Mouse (Mus musculus) thymus, adult 2 months (tissue): ENCODE data around the gene Cenpb. TPM values are rescaled to one million over a fixed set of nuclear protein-coding genes. Genes with fewer than 3 reads are reported as not detected.
A peak's percentile ranks its signal among the peaks of the same experiment; 100 is the strongest.

Source experiments
- DNase-seq: peaks from one replicate; pipeline ENCODE4 v3.0.0; 2021
- H3K27ac ChIP-seq: fragments of 200-500 bp; 2 replicates; pipeline ENCODE4 v1.5.1; 2012; ENCODE audit warnings: low read length, control low read depth; ENCODE audit not compliant: control insufficient read depth, insufficient read depth
- H3K27me3 ChIP-seq: fragments of 200-500 bp; 2 replicates; pipeline ENCODE4 v1.6.1; 2012; ENCODE audit warnings: mild to moderate bottlenecking, low read length, moderate library complexity, mixed read lengths; ENCODE audit not compliant: control insufficient read depth, insufficient read depth
- H3K36me3 ChIP-seq: fragments of 200-500 bp; 2 replicates; pipeline ENCODE4 v1.6.1; 2012; ENCODE audit warnings: mild to moderate bottlenecking, low read length, moderate library complexity; ENCODE audit not compliant: control insufficient read depth, insufficient read depth
- H3K4me1 ChIP-seq: fragments of 200-500 bp; replicated peaks from 2 replicates; pipeline ENCODE4 v1.6.1; 2012; ENCODE audit warnings: low read length; ENCODE audit not compliant: control insufficient read depth, insufficient read depth
- H3K4me3 ChIP-seq: fragments of 200-500 bp; 2 replicates; pipeline ENCODE4 v1.5.1; 2012; ENCODE audit warnings: mild to moderate bottlenecking, low read length, control low read depth, moderate library complexity; ENCODE audit not compliant: control insufficient read depth, insufficient read depth
- CTCF ChIP-seq: fragments of 200-500 bp; IDR thresholded peaks from 2 replicates; pipeline ENCODE4 v1.5.1; 2012; ENCODE audit warnings: mild to moderate bottlenecking, control low read depth, low read length, moderate library complexity, borderline replicate concordance; ENCODE audit not compliant: control insufficient read depth, poor library complexity, insufficient read depth; ENCODE audit errors: extremely low read depth
- POLR2A ChIP-seq: fragments of 200-500 bp; IDR thresholded peaks from 2 replicates; pipeline ENCODE4 v1.6.1; 2012; ENCODE audit warnings: mild to moderate bottlenecking, low read length, control low read depth, moderate library complexity; ENCODE audit not compliant: control insufficient read depth, poor library complexity, insufficient read depth; ENCODE audit errors: extremely low read depth
- WGBS: fragments of 180-500 bp; shearing (Covaris S2); methylation state at CpG from one replicate; pipeline ENCODE4 v1.1.7; 2018; 5-methylcytosine and 5-hydroxymethylcytosine counted together
- polyA plus RNA-seq: library from polyadenylated mRNA; depleted of rRNA; stranded (reverse); fragments of >200 nt; gene quantifications from 2 replicates; pipeline ENCODE4 v1.2.3, GENCODE M21; 2012

The Cenpb gene
- polyA plus RNA-seq, 1 experiment = 45.6 TPM

DNA sequence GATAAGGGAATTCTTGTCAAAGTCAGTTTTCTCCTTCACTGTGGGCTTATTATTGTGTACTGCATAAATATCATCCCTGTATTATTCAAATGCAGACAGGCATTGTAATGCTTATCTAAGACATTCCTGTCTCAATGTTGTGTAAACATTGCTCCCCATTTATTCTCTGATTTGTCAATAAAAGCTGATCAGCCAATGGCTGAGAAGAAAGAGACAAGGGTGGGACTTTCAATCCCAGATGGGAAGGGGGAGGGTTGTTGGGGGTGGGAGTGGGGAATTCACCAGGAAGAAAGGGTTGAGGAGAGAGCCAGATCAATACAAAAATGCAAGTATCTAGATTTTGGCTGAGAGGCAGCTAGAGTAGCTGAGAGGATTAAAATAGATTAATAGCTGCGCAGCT, 11.0 kb downstream of the Cenpb start:
- H3K27me3 ChIP-seq = no peaks in the 10 kb centered on the region; the same call in 1 of the 2 replicates
- TF ChIP-seq CTCF (no peak), POLR2A (no peak)
- peaks cover 4% of the 10 kb centered on the region; the same call in 1 of the 2 replicates for H3K4me1 ChIP-seq
- H3K4me3 ChIP-seq = no peak overlapping the region
- no peak for DNase-seq
- H3K27ac ChIP-seq = no peak overlapping the region
- 89% methylated on average over 1 of the region's 1 CpGs for WGBS
- no peaks in the 10 kb centered on the region for H3K36me3 ChIP-seq

- H3K36me3 ChIP-seq = no peaks in the 10 kb centered on the region
- TF ChIP-seq POLR2A (no peak), CTCF (no peak)
- no peak overlapping the region for H3K27ac ChIP-seq
- DNase-seq = no peak
- no peaks in the 10 kb centered on the region; the same call in 1 of the 2 replicates for H3K27me3 ChIP-seq
- H3K4me3 ChIP-seq = no peak overlapping the region
- WGBS = 84% methylated on average over 6 of the region's 6 CpGs
- H3K4me1 ChIP-seq = peaks cover 4% of the 10 kb centered on the region; the same call in 1 of the 2 replicates
Observed at GRCm38 (mm10) chr2:131167984-131168383, 11.9 kb downstream of the Cenpb start.

DNA sequence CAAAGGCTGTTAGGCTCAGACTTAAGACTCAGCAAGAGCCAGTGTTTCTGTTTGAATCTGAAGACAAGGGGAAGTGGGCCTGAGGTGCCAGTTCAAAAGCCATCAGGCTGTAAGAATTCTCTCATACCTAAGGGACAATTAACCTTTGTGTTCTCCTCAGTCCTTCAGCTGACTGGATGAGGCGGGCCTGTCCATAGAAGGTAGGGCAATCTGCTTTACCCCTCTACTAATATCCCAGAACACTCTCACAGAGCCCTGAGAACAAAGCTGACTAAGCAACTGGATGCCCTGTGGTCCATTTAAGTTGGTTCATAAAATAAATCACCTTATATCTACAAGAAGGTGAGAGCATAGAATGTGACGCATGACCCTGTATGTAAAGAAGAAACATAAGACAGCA, 13.7 kb downstream of the Cenpb start:
- WGBS = 97% methylated on average over 2 of the region's 2 CpGs
- H3K4me3 ChIP-seq = no peak overlapping the region

DNA sequence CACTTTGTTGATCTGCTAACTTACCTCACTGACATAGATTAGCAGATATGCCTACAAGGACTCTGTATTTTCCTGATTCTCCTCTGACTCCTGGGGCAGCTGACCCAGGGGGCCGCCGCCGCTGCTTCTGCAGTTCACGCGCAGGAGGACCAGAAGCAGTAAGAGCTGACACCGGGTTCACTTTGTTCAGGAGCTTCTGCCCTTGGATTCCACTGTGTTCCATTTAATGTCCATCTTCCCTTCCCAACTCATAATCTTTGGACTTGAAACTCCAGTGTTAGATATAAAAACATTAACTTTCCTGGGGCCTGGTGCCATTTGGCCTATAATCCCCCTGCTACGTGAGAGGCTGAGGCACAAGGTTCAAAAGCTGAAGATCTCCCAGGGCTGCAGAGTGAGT, 15.9 kb downstream of the Cenpb start:
- no peak for DNase-seq
- TF ChIP-seq CTCF = no peak
- TF ChIP-seq POLR2A = no peak
- H3K36me3 ChIP-seq = no peaks in the 10 kb centered on the region
- H3K4me3 ChIP-seq = no peak overlapping the region
- H3K4me1 ChIP-seq = peaks cover 9% of the 10 kb centered on the region
- H3K27ac ChIP-seq = no peak overlapping the region
- H3K27me3 ChIP-seq = no peaks in the 10 kb centered on the region
- 94% methylated on average over 7 of the region's 7 CpGs for whole genome bisulfite sequencing

More for the DNA sequence above, 13.7 kb downstream of the Cenpb start:
- no peak overlapping the region for H3K27ac ChIP-seq
- DNase-seq = no peak
- TF ChIP-seq CTCF (no peak), POLR2A (no peak)
- H3K36me3 ChIP-seq = no peaks in the 10 kb centered on the region
- 0 out of 2 replicates have a peak, but pooled peaks cover under 1% of the 10 kb centered on the region for H3K4me1 ChIP-seq
- no peaks in the 10 kb centered on the region for H3K27me3 ChIP-seq

DNA sequence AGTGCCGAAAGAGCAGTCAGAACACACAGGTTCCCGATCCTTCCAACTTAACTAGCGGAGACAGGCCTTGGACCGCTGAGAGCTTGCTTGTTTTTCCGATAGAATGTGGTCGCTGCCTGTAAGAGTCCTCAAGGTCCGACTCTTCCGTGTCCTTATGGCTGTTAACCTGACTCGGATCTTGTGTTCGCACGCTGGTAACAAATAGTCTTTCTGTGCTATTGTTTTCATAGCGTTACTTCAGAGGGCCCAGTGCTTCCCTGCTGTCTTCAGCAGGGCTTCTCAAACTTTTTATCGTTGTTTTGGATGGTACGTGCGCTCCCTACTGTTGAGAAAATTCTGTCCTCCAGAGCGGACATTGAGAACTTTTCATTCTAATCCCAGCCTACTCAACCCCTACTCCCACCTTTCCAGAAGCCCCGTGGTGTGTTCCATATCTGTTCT, 19.2 kb downstream of the Cenpb start:
- no peak overlapping the region for H3K27ac ChIP-seq
- WGBS = under 1% methylated on average over 17 of the region's 17 CpGs

GRCm38 (mm10) chr2:131159938-131160581, 19.8 kb downstream of the Cenpb start, which contains the start of gene 1700037H04Rik:
TSS of gene 1700037H04Rik (minus strand) at chr2:131160081.
- WGBS = under 1% methylated on average over 54 of the region's 54 CpGs
- Histone ChIP-seq H3K27me3 (no peaks in the 10 kb centered on the region), H3K27ac (no peak within 1 kb of the TSS), H3K4me1 (peaks cover 12% of the 10 kb centered on the region), H3K36me3 (no peaks in the 10 kb centered on the region), H3K4me3 (peak within 1 kb of the TSS; percentile 61)
- 0 out of 2 replicates have a peak, but pooled peaks have one; percentile 18 for TF ChIP-seq CTCF
- peak; percentile 82 for TF ChIP-seq POLR2A
- peak; percentile 96 for DNase-seq

More for the DNA sequence above, 19.2 kb downstream of the Cenpb start:
- peak overlapping the region; percentile 50 for H3K4me3 ChIP-seq
- peak; percentile 15 for DNase-seq
- H3K27me3 ChIP-seq = no peaks in the 10 kb centered on the region
- TF ChIP-seq CTCF = no peak
- peaks cover 12% of the 10 kb centered on the region for H3K4me1 ChIP-seq
- H3K36me3 ChIP-seq = no peaks in the 10 kb centered on the region
